Mouse (Mus musculus): ENCODE data around the gene Ttbk1. TPM values are rescaled to one million over a fixed set of nuclear protein-coding genes. Genes with fewer than 3 reads are reported as not detected.

Gene Ttbk1
- polyA plus RNA-seq, 1 experiment: 0.11 TPM

DNA sequence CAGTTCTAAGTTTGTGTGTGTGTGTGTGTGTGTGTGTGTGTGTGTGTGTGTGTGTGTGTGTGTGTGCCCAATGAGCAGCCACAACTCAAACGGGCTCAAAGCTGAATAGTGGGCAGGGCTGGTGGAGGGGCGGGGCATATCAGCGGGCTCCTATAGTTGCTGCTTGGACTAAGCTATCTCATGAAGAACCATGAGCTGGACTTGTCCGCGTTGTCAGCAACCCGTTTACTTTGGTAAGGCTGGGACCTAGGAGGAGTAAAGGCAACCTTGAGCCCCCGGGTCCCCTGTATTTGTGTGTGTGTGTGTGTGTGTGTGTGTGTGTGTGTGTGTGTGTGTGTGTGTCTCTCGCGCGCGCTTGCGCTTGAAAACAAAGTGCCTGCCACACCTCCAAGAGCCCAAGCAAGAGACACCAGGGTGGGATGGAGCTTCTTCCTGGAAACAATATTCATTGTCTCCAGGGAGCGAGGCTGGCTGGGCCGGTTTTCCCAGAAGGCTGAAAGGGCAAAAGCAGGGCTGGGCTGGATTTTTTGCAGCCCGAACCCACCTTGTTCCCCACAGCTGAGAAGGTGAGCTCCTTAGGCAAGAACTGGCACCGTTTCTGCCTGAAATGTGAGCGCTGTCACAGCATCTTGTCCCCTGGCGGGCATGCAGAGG lies 58.6 kb downstream of the Ttbk1 start, which contains the start of gene Crip3:
Gene Crip3, plus strand, starts transcription at position 166 of the 654 bp plus-strand sequence.
- DNase-seq (ENCODE audit: low read depth, low spot score): no peak
- WGBS: 4% methylated on average over 18 of the region's 18 CpGs

DNA sequence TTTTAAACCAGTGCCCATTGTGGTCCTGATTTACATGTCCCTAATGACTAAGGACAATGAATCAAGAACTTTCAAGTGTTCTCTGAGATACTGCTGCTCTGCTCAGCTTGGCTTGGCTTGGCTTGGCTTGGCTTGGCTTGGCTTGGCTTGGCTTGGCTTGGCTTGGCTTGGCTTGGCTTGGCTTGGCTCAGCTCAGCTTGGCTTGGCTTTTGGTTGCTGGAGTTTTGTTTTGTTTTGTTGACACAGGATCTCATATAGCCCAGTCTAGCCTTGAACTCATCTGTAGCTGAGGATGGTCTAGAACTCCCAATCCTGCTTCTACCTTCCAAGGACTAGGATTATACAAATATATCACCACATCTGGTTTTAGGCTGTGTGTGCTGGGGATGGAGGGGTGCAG lies 61.0 kb downstream of the Ttbk1 start:
- DNase-seq (ENCODE audit: low read depth, low spot score): no peak

DNA sequence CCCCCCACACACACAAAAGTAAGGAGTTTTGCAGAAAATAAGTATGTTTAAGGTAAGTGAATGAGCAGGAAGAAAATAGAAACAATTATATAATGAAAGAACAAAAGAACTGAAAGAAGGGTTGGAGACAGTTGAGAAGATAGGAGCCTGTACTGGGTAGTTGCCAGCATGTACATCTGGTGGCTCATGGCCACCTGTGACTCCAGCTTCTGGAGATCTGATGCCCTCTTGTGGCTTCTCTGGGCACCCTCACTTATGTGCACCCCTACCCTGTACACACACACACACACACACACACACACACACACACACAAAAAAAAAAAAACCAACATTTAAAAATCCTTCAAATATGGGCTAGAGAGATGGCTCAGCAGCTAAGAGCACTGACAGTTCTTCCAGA lies 67.8 kb downstream of the Ttbk1 start:
- no peak for DNase-seq (ENCODE audit: low read depth, low spot score)

DNA sequence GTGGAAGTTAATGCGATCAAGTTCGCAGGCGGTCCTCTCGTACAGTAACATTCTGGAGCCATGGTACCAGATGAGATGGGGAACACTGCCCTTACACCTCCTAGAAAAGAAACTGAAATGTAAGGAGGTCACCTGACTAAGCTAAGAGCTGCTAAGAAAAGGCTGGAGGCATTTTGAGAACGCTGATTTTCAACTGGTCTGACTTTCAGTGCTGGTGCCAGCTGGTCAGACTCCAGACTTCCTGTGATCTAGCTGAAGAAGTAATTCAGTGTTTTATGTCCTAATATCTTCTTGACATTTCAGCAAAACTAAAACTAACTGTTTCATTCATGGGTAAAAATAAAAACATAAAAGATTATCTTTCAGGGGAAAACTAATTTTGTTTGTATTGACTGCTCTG lies 68.8 kb downstream of the Ttbk1 start:
- DNase-seq (ENCODE audit: low read depth, low spot score): no peak
- WGBS: 75% methylated on average over 5 of the region's 5 CpGs

DNA sequence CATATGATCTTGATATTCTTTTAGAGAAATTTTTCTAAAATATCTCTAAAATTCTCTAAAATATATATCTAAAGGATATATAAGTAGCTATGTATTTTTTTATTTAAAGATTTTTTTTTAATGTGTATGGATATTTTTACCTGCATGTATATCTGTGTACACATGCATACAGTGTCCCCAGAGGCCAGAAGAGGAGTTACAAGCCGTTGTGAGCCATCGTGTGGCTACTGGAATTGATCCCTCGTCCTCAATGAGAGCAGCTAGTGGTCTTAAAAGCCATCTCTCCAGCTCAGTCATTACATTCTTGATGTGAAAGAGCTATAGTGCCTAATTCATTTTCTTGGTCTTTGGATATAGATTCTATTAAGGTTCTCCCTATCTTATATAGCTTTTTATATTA lies 79.0 kb downstream of the Ttbk1 start:
- 27% methylated on average over 3 of the region's 3 CpGs for WGBS
- DNase-seq (ENCODE audit: low read depth, low spot score): no peak

DNA sequence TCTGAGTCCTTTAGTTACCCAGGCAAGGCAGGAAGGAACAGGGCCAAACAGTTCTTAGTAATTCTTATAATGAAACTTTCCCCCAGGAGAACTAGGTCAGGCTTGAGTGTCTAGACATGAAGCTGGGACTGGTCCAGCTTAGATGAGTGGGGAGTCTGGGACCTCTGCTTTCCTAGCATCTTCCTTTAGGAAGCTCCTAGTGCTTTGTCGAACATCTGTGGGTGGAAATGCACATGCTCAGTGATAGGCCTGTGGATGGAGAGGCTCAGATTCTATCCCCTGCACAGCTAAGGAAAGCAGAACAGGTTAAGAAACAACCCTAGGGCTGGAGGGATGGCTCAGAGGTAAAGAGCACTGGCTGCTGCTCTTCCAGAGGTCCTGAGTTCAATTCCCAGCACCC lies 92.8 kb downstream of the Ttbk1 start:
- WGBS: 74% methylated on average over 1 of the region's 1 CpGs
- no peak for DNase-seq (ENCODE audit: low read depth, low spot score)

DNA sequence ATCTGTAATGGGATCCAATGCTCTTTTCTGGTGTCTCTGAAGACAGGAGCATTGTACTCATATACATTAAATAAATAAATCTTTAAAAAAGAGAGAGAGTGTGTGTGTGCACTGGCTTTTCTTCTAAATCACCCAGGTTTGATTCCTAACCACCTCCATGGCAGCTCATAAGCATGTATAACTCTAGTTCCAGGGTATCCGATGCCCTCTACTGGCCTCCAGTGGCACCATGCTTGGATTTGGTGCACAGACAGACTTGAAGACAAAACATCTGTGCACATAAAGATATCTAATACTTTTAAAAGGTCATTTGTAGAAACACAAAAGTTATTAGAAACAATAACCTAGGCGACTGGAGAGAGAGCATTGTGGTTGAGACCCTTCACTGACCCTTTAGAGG lies 94.5 kb downstream of the Ttbk1 start:
- WGBS: 43% methylated on average over 2 of the region's 2 CpGs
- no peak for DNase-seq (ENCODE audit: low read depth, low spot score)

Other genes with a start within 250 kb of the Ttbk1 start
- 44.9 and 47.8 TPM in 2 replicates for gene Polr1c, start 239.6 kb downstream of the Ttbk1 start, polyA plus RNA-seq (2012; rRNA removed)
- 170 and 187 TPM in 2 replicates for gene Yipf3, start 239.6 kb downstream of the Ttbk1 start, polyA plus RNA-seq (2012; rRNA removed)
- 0.74 and 0.92 TPM in 2 replicates for gene Lrrc73, start 234.1 kb downstream of the Ttbk1 start, polyA plus RNA-seq (2012; rRNA removed)
- 27.3 and 47.7 TPM in 2 replicates for gene Tjap1, start 204.6 kb downstream of the Ttbk1 start, polyA plus RNA-seq (2012; rRNA removed)
- gene Dlk2, start 190.3 kb downstream of the Ttbk1 start, polyA plus RNA-seq (2012; rRNA removed): 0.07 and 0.19 TPM in 2 replicates
- 13.5 and 25.8 TPM in 2 replicates for gene Abcc10, start 159.3 kb downstream of the Ttbk1 start, polyA plus RNA-seq (2012; rRNA removed)
- 1.9 and 4.5 TPM in 2 replicates for gene Zfp318, start 103.9 kb downstream of the Ttbk1 start, polyA plus RNA-seq (2012; rRNA removed)
- gene Crip3, start 58.7 kb downstream of the Ttbk1 start, polyA plus RNA-seq (2012; rRNA removed): 0.60 and 0.83 TPM in 2 replicates
- not detected in 2 replicates for gene Slc22a7, start 49.2 kb downstream of the Ttbk1 start, polyA plus RNA-seq (2012; rRNA removed)
- 7.1 and 8.1 TPM in 2 replicates for gene Dnph1, start 9.0 kb upstream of the Ttbk1 start, polyA plus RNA-seq (2012; rRNA removed)
- gene Cul9, start 58.7 kb upstream of the Ttbk1 start, polyA plus RNA-seq (2012; rRNA removed): 4.1 and 6.1 TPM in 2 replicates
- gene Srf, start 68.5 kb upstream of the Ttbk1 start, polyA plus RNA-seq (2012; rRNA removed): 120 and 129 TPM in 2 replicates
- gene Ptk7, start 141.8 kb upstream of the Ttbk1 start, polyA plus RNA-seq (2012; rRNA removed): 6.6 and 7.1 TPM in 2 replicates
- 80.8 and 113 TPM in 2 replicates for gene Klc4, start 158.3 kb upstream of the Ttbk1 start, polyA plus RNA-seq (2012; rRNA removed)
- 73.1 and 99.3 TPM in 2 replicates for gene Mrpl2, start 158.6 kb upstream of the Ttbk1 start, polyA plus RNA-seq (2012; rRNA removed)
- gene Cul7, start 162.7 kb upstream of the Ttbk1 start, polyA plus RNA-seq (2012; rRNA removed): 7.7 and 8.5 TPM in 2 replicates
- gene Rrp36, start 186.7 kb upstream of the Ttbk1 start, polyA plus RNA-seq (2012; rRNA removed): 42.4 and 47.6 TPM in 2 replicates
- 83.7 and 90.1 TPM in 2 replicates for gene Mea1, start 191.1 kb upstream of the Ttbk1 start, polyA plus RNA-seq (2012; rRNA removed)
- 79.1 and 90.0 TPM in 2 replicates for gene Klhdc3, start 193.2 kb upstream of the Ttbk1 start, polyA plus RNA-seq (2012; rRNA removed)
- 86.8 and 108 TPM in 2 replicates for gene Ppp2r5d, start 217.4 kb upstream of the Ttbk1 start, polyA plus RNA-seq (2012; rRNA removed)
- 46.8 and 49.9 TPM in 2 replicates for gene Pex6, start 223.8 kb upstream of the Ttbk1 start, polyA plus RNA-seq (2012; rRNA removed)
- 0.94 and 1.5 TPM in 2 replicates for gene Gnmt, start 241.5 kb upstream of the Ttbk1 start, polyA plus RNA-seq (2012; rRNA removed)

All from large intestine, adult 2 months (tissue).